Mouse (Mus musculus): ENCODE measurements around the gene Gm8229.
"Not testable (repeated sequence)": the region's sequence is repeated elsewhere in the genome, so short reads cannot be mapped to it uniquely, and the experiment has no call there.

DNA sequence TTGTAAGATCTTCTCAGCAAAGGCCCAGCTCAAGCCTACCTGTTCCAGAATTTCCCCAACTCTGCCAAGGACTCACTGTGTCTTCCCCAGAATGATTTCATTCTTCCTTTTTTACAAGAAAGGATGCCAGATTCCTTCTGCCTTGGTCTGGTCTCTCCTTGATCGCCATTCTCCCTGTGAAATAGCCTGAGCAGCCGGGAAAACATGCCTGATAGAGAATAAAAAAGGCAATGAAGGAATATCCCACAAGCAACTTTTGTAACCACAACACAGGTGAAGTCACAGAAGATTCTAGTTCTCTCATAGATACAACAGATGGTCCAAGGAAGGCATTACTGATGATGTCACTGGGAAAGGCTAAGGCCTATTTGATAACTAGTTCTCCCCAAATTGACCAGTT is 45.4 kb downstream of the Gm8229 start, which contains the start of gene Gm3371:
- TF ChIP-seq CTCF (IDR thresholded peaks at IDR 0.05; ENCODE audit: control insufficient read depth, insufficient read depth, insufficient replicate concordance, low read depth, low read length); POLR2A (IDR thresholded peaks at IDR 0.05; ENCODE audit: control insufficient read depth, low read depth, low read length): not testable (repeated sequence)
